ENCODE assay signal across 8 mouse cellular contexts in the genomic region with DNA sequence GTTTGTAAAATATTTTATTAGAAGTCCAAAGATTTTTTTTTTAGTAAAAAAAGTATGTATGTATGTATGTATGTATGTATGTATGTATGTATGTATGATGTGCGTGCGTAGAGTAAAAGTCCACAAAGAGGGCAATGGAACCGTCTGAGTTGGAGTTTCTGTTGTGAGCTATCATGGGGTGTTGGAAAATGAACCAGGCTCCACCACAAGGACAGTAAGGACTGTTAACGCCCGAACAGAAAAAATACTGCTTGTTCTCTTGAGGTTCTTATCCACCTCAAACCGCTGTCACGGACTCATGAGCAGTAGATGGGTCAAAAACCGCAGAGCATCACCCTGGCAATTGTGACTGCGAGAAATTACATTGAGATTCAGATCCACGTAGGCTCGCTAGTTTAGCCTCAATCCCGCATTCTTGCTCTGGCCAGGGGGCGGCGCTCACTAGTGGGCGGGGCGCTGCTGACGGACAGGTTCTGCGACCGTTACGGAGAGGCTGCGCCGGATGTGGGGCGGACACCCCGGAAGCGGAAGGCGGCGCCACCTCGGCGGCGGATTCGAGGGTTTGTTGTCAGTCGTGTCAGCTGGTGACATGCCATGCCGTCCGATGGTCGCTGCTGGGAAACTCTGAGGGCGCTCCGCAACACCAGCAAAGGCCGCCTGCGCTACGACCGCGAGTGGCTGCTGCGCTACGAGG. TPM values are rescaled to one million over a fixed set of nuclear protein-coding genes. Genes with fewer than 3 reads are reported as not detected.
DNase-seq lines count a peak whose midpoint lies in the region; ATAC-seq and TF ChIP-seq lines count a peak whose summit lies in the region.

TSS of gene Gle1 (plus strand) at position 521 of the 694 bp plus-strand sequence.

- TF ChIP-seq EP300 in CH12.LX (IDR thresholded peaks at IDR 0.05; ENCODE audit: low read length) = no peak

- TF ChIP-seq CTCF in CH12.LX (conservative IDR thresholded peaks at IDR 0.05 in 1 of 2, IDR thresholded peaks at IDR 0.05 in 1 of 2; ENCODE audit: low read depth in 2 of 2, low read length in 2 of 2) = peak in 1 of 2 experiments; percentile 69; a peak in 2 of 4 replicates

- H3K79me2 ChIP-seq in CH12.LX (replicated peaks; ENCODE audit: control insufficient read depth, extremely low read depth, insufficient read depth, poor library complexity, severe bottlenecking) = peaks cover 4% of the 10 kb centered on the region; the same call in 1 of the 2 replicates

- in situ Hi-C loops in CH12.LX (cut with MboI; ENCODE audit: low pct_ligation_motif_present, low pct_unique_long_range_greater_than_20kb, low sequenced_read_pairs) = no loop called here

- peak within 1 kb of the TSS; percentile 88 to 97 (median 92) for H3K4me3 ChIP-seq in CH12.LX (replicated peaks in 1 of 3; ENCODE audit: low read depth in 2 of 3, low read length in 2 of 3, poor library complexity in 1 of 3)
- peak within 1 kb of the TSS; percentile 94 for H3K4me3 ChIP-seq in forebrain, embryonic 11.5 days (ENCODE audit: low read depth, low read length)
- H3K4me3 ChIP-seq in heart, embryonic 16.5 days (ENCODE audit: low read length) = peak within 1 kb of the TSS; percentile 99
- H3K4me3 ChIP-seq in liver, embryonic 15.5 days (replicated peaks) = peak within 1 kb of the TSS; percentile 89
- peak within 1 kb of the TSS; percentile 90 for H3K4me3 ChIP-seq in neural tube, embryonic 12.5 days

- H3K27ac ChIP-seq in CH12.LX (ENCODE audit: insufficient read depth, low read depth) = no peak within 1 kb of the TSS
- H3K27ac ChIP-seq in forebrain, embryonic 11.5 days (ENCODE audit: low read depth, low read length) = no peak within 1 kb of the TSS
- H3K27ac ChIP-seq in heart, embryonic 16.5 days (ENCODE audit: low read length) = peak within 1 kb of the TSS; percentile 65
- H3K27ac ChIP-seq in liver, embryonic 15.5 days (replicated peaks) = peak within 1 kb of the TSS; percentile 79
- no peak within 1 kb of the TSS for H3K27ac ChIP-seq in neural tube, embryonic 12.5 days

- dilution Hi-C loops in CH12.LX (cut with MboI; ENCODE audit: extremely low pct_ligation_motif_present, extremely low pct_unique_long_range_greater_than_20kb, low sequenced_read_pairs) = no loop called here

- peaks cover 2 to 12% of the 10 kb centered on the region in 2 experiments; a peak in 2 of 4 replicates for H3K4me1 ChIP-seq in CH12.LX (ENCODE audit: control insufficient read depth in 1 of 2, insufficient read depth in 2 of 2)
- peaks cover 4% of the 10 kb centered on the region; the same call in 1 of the 2 replicates for H3K4me1 ChIP-seq in forebrain, embryonic 11.5 days (replicated peaks; ENCODE audit: control insufficient read depth, insufficient read depth, low read length)
- peaks cover 7% of the 10 kb centered on the region for H3K4me1 ChIP-seq in heart, embryonic 16.5 days (ENCODE audit: control insufficient read depth, insufficient read depth, low read length)
- peaks cover 16% of the 10 kb centered on the region for H3K4me1 ChIP-seq in liver, embryonic 15.5 days (replicated peaks)
- peaks cover 7% of the 10 kb centered on the region for H3K4me1 ChIP-seq in neural tube, embryonic 12.5 days

- H3K27me3 ChIP-seq in CH12.LX (replicated peaks) = no peaks in the 10 kb centered on the region
- no peaks in the 10 kb centered on the region for H3K27me3 ChIP-seq in forebrain, embryonic 11.5 days (ENCODE audit: control insufficient read depth, insufficient read depth, low read length)
- no peaks in the 10 kb centered on the region for H3K27me3 ChIP-seq in heart, embryonic 16.5 days (ENCODE audit: control insufficient read depth, insufficient read depth, low read length)
- no peaks in the 10 kb centered on the region for H3K27me3 ChIP-seq in liver, embryonic 15.5 days
- H3K27me3 ChIP-seq in neural tube, embryonic 12.5 days (replicated peaks) = no peaks in the 10 kb centered on the region

- TF ChIP-seq POLR2A in CH12.LX (IDR thresholded peaks at IDR 0.05; ENCODE audit: low read depth, low read length) = peak; percentile 89

- peak; percentile 93 for DNase-seq in CH12.LX (ENCODE audit: extremely low read depth)
- DNase-seq in c-Kit-positive CD71-positive TER-119-negative erythroid progenitor cells, embryonic 14.5 days (ENCODE audit: low read depth) = peak; percentile 90
- DNase-seq in forebrain, embryonic 11.5 days (ENCODE audit: low spot score) = peak; percentile 98
- peak; percentile 96 to 99 for DNase-seq in kidney, postnatal 36 days
- DNase-seq in telencephalon, adult 2 months (ENCODE audit: low read depth, low spot score) = peak; percentile 85

- WGBS in forebrain, embryonic 11.5 days = 3% methylated on average over 44 of the region's 44 CpGs
- 2% methylated on average over 44 of the region's 44 CpGs for WGBS in heart, embryonic 16.5 days
- WGBS in liver, embryonic 15.5 days (ENCODE audit: insufficient replicate concordance) = 3% methylated on average over 44 of the region's 44 CpGs
- 5% methylated on average over 44 of the region's 44 CpGs for WGBS in neural tube, embryonic 12.5 days

- peaks cover 30 to 45% of the 10 kb centered on the region in 2 experiments for H3K36me3 ChIP-seq in CH12.LX (replicated peaks in 1 of 2; ENCODE audit: control insufficient read depth in 1 of 2, insufficient read depth in 1 of 2, low read length in 1 of 2)
- H3K36me3 ChIP-seq in forebrain, embryonic 11.5 days (ENCODE audit: control insufficient read depth, insufficient read depth, low read length) = peaks cover 4% of the 10 kb centered on the region; the same call in 1 of the 2 replicates
- peaks cover 22% of the 10 kb centered on the region for H3K36me3 ChIP-seq in heart, embryonic 16.5 days (ENCODE audit: control insufficient read depth, insufficient read depth)
- H3K36me3 ChIP-seq in liver, embryonic 15.5 days (replicated peaks) = peaks cover 34% of the 10 kb centered on the region
- peaks cover 35% of the 10 kb centered on the region for H3K36me3 ChIP-seq in neural tube, embryonic 12.5 days

- no peak for TF ChIP-seq RAD21 in CH12.LX (IDR thresholded peaks at IDR 0.05; ENCODE audit: low read depth, low read length)

- H3K9ac ChIP-seq in CH12.LX (ENCODE audit: insufficient read depth, low read depth) = peak within 1 kb of the TSS; percentile 50
- peak within 1 kb of the TSS; percentile 65 for H3K9ac ChIP-seq in forebrain, embryonic 11.5 days (ENCODE audit: low read length)
- peak within 1 kb of the TSS; percentile 83 for H3K9ac ChIP-seq in heart, embryonic 16.5 days (ENCODE audit: low read length)
- H3K9ac ChIP-seq in liver, embryonic 15.5 days = peak within 1 kb of the TSS; percentile 72
- H3K9ac ChIP-seq in neural tube, embryonic 12.5 days = peak within 1 kb of the TSS; percentile 61

- H3K9me3 ChIP-seq in CH12.LX (replicated peaks; ENCODE audit: low read length) = no peaks in the 10 kb centered on the region
- H3K9me3 ChIP-seq in forebrain, embryonic 11.5 days (ENCODE audit: control insufficient read depth, low read length) = no peaks in the 10 kb centered on the region
- no peaks in the 10 kb centered on the region for H3K9me3 ChIP-seq in heart, embryonic 16.5 days (replicated peaks; ENCODE audit: control insufficient read depth, low read length)
- no peaks in the 10 kb centered on the region for H3K9me3 ChIP-seq in liver, embryonic 15.5 days (replicated peaks)
- no peaks in the 10 kb centered on the region for H3K9me3 ChIP-seq in neural tube, embryonic 12.5 days

- ATAC-seq in forebrain, embryonic 11.5 days (replicated peaks; ENCODE audit: low FRiP score) = peak; percentile 87
- ATAC-seq in heart, embryonic 16.5 days (replicated peaks; ENCODE audit: extremely low read depth, insufficient read depth, low FRiP score) = peak; percentile 98
- peak; percentile 94 for ATAC-seq in liver, embryonic 15.5 days (ENCODE audit: insufficient read depth)
- ATAC-seq in neural tube, embryonic 12.5 days (ENCODE audit: low FRiP score, low read depth) = peak; percentile 93

- H3K4me2 ChIP-seq in CH12.LX (ENCODE audit: insufficient read depth, low read depth, poor library complexity, severe bottlenecking) = peak within 1 kb of the TSS; percentile 59
- peak within 1 kb of the TSS; percentile 45 for H3K4me2 ChIP-seq in forebrain, embryonic 11.5 days (ENCODE audit: low read depth, low read length, severe bottlenecking)
- peak within 1 kb of the TSS; percentile 79 for H3K4me2 ChIP-seq in heart, embryonic 16.5 days (ENCODE audit: low read depth, low read length)
- peak within 1 kb of the TSS; percentile 80 for H3K4me2 ChIP-seq in liver, embryonic 15.5 days
- peak within 1 kb of the TSS; percentile 77 for H3K4me2 ChIP-seq in neural tube, embryonic 12.5 days (replicated peaks)

TF ChIP-seq in CH12.LX, 34 proteins besides CTCF, POLR2A, EP300 and RAD21 (continues in another document):
- peak; percentile 26; the same call in 1 of the 2 replicates for TF ChIP-seq MYC (IDR thresholded peaks at IDR 0.05; ENCODE audit: low read depth, low read length)
- peak; percentile 54 for TF ChIP-seq NRF1 (IDR thresholded peaks at IDR 0.05; ENCODE audit: low read depth, low read length)
- TF ChIP-seq MAZ (IDR thresholded peaks at IDR 0.05; ENCODE audit: low read depth, low read length) = 0 out of 2 replicates have a peak, but pooled peaks have one; percentile 48
- peak; percentile 61; the same call in 1 of the 2 replicates for TF ChIP-seq IRF4 (IDR thresholded peaks at IDR 0.05; ENCODE audit: low read depth, low read length)
- TF ChIP-seq ZNF384 (IDR thresholded peaks at IDR 0.05; ENCODE audit: low read depth, low read length) = 0 out of 2 replicates have a peak, but pooled peaks have one; percentile 25
- no peak for TF ChIP-seq MAFK (IDR thresholded peaks at IDR 0.05; ENCODE audit: insufficient replicate concordance, low read length)
- peak; percentile 97 for TF ChIP-seq HCFC1 (IDR thresholded peaks at IDR 0.05; ENCODE audit: low read depth, low read length)
- peak; percentile 100 for TF ChIP-seq MXI1 (IDR thresholded peaks at IDR 0.05; ENCODE audit: low read depth, low read length)
- peak; percentile 86 for TF ChIP-seq NELFE (IDR thresholded peaks at IDR 0.05; ENCODE audit: low read depth, low read length)
- TF ChIP-seq USF1 (IDR thresholded peaks at IDR 0.05; ENCODE audit: low read depth, low read length) = no peak
- 0 out of 2 replicates have a peak, but pooled peaks have one; percentile 45 for TF ChIP-seq E2F4 (IDR thresholded peaks at IDR 0.05; ENCODE audit: insufficient replicate concordance, low read depth, low read length)
- peak; percentile 81 for TF ChIP-seq CHD2 (IDR thresholded peaks at IDR 0.05; ENCODE audit: low read length)
- peak; percentile 17; the same call in 1 of the 2 replicates for TF ChIP-seq SMC3 (IDR thresholded peaks at IDR 0.05; ENCODE audit: low read depth, low read length)

RNA-seq across cellular contexts. Expression of gene Gle1, which starts in this region (rescaled TPM):
- 38.0 and 39.7 TPM in 2 replicates for total RNA-seq in CH12.LX (2012; rRNA removed)
- 32.0 and 36.5 TPM in 2 replicates for total RNA-seq in CH12.LX (2014; rRNA removed)
- polyA plus RNA-seq in CH12.LX (2012; ENCODE audit: insufficient read length, low read depth) = 54.1 and 60.1 TPM in 2 replicates
- 68.0 and 69.8 TPM in 2 replicates for polyA plus RNA-seq in forebrain, embryonic 11.5 days (2014; fragmentation: Nextera tagmentation; extraction: Ambion mirVana)
- polyA plus RNA-seq in heart, embryonic 16.5 days (2015; fragmentation: Nextera tagmentation; extraction: Ambion mirVana) = 40.0 and 40.3 TPM in 2 replicates
- 24.7 and 25.2 TPM in 2 replicates for polyA plus RNA-seq in liver, embryonic 15.5 days (2015; fragmentation: Nextera tagmentation; extraction: Ambion mirVana)
- 71.1 and 73.5 TPM in 2 replicates for polyA plus RNA-seq in neural tube, embryonic 12.5 days (2016; fragmentation: Nextera tagmentation; extraction: Ambion mirVana)

Comparison
In these comparisons a context has a peak if more than half of its experiments do, and no peak if none do; other contexts are left out.
1. H3K27ac ChIP-seq: peak in heart, embryonic 16.5 days (single experiment) and liver, embryonic 15.5 days (single experiment); none in CH12.LX (single experiment), forebrain, embryonic 11.5 days (single experiment) and neural tube, embryonic 12.5 days (single experiment).
2. Peak in every context shown above with its lines, with median percentiles within 50 percentile points of each other: DNase-seq, H3K4me2 ChIP-seq, H3K4me3 ChIP-seq, H3K9ac ChIP-seq and ATAC-seq.